Mouse (Mus musculus) hindbrain, embryonic 12.5 days (tissue): ENCODE data around the gene Dmtf1. TPM values are rescaled to one million over a fixed set of nuclear protein-coding genes. Genes with fewer than 3 reads are reported as not detected.

ENCODE experiments used
- ATAC-seq: fragments of 200-750 bp; cut with Nextera tagmentation; 2 replicates; pipeline ENCODE4 v1.8.0; 2017; ENCODE audit warnings: moderate TSS enrichment; ENCODE audit not compliant: low FRiP score
- H3K27ac ChIP-seq: fragments of 300-500 bp; sonication (generic); 2 replicates; pipeline ENCODE4 v1.5.1; 2016; ENCODE audit warnings: mild to moderate bottlenecking
- H3K27me3 ChIP-seq: fragments of 300-500 bp; sonication (generic); 2 replicates; pipeline ENCODE4 v1.6.1; 2016; ENCODE audit warnings: mild to moderate bottlenecking
- H3K36me3 ChIP-seq: fragments of 300-500 bp; sonication (generic); 2 replicates; pipeline ENCODE4 v1.6.1; 2016; ENCODE audit warnings: mild to moderate bottlenecking
- H3K4me1 ChIP-seq: fragments of 300-500 bp; sonication (generic); 2 replicates; pipeline ENCODE4 v1.6.1; 2016
- H3K4me2 ChIP-seq: fragments of 300-500 bp; sonication (generic); replicated peaks from 2 replicates; pipeline ENCODE4 v1.6.1; 2016; ENCODE audit warnings: mild to moderate bottlenecking
- H3K4me3 ChIP-seq: fragments of 300-500 bp; sonication (generic); 2 replicates; pipeline ENCODE4 v1.5.1; 2016; ENCODE audit warnings: mild to moderate bottlenecking
- H3K9ac ChIP-seq: fragments of 300-500 bp; sonication (generic); 2 replicates; pipeline ENCODE4 v1.6.1; 2016; ENCODE audit warnings: mild to moderate bottlenecking, moderate library complexity
- H3K9me3 ChIP-seq: fragments of 300-500 bp; sonication (generic); replicated peaks from 2 replicates; pipeline ENCODE4 v1.6.1; 2016; ENCODE audit warnings: mild to moderate bottlenecking
- WGBS: fragments of 180-500 bp; shearing (Covaris S2); methylation state at CpG from one replicate; pipeline ENCODE4 v1.1.7; 2016; 5-methylcytosine and 5-hydroxymethylcytosine counted together
- polyA plus RNA-seq: library from polyadenylated mRNA; unstranded; fragments of >200 nt; fragmentation: Nextera tagmentation; extraction: Ambion mirVana; gene quantifications from 2 replicates; pipeline ENCODE4 v1.2.1, GENCODE M21; 2016

The Dmtf1 gene
- polyA plus RNA-seq, 1 experiment from 2014 or later = 71.0 TPM

- Histone ChIP-seq H3K36me3 (no peaks in the 10 kb centered on the region), H3K9me3 (no peaks in the 10 kb centered on the region), H3K9ac (no peak overlapping the region), H3K4me3 (no peak overlapping the region), H3K4me1 (peaks cover 11% of the 10 kb centered on the region), H3K27ac (no peak overlapping the region), H3K27me3 (peaks cover 7% of the 10 kb centered on the region; the same call in 1 of the 2 replicates), H3K4me2 (no peak overlapping the region)
- 91% methylated on average over 8 of the region's 8 CpGs for WGBS
- ATAC-seq = no peak
Measured at GRCm38 (mm10) chr5:9103958-9104357, 57.6 kb downstream of the Dmtf1 start.

GRCm38 (mm10) chr5:9102696-9103095 is 58.9 kb downstream of the Dmtf1 start:
- Histone ChIP-seq H3K4me3 (no peak overlapping the region), H3K4me1 (peaks cover 11% of the 10 kb centered on the region), H3K4me2 (no peak overlapping the region), H3K27ac (no peak overlapping the region), H3K9ac (no peak overlapping the region), H3K36me3 (no peaks in the 10 kb centered on the region), H3K9me3 (no peaks in the 10 kb centered on the region), H3K27me3 (peaks cover 7% of the 10 kb centered on the region; the same call in 1 of the 2 replicates)
- no peak for ATAC-seq
- 98% methylated on average over 2 of the region's 2 CpGs for WGBS

- WGBS = under 1% methylated on average over 59 of the region's 83 CpGs
- Histone ChIP-seq H3K27ac (no peak overlapping the region), H3K4me1 (peaks cover 11% of the 10 kb centered on the region)
Measured at GRCm38 (mm10) chr5:9100849-9101801, 60.5 kb downstream of the Dmtf1 start.

GRCm38 (mm10) chr5:9100207-9100848 is 61.2 kb downstream of the Dmtf1 start, which contains the start of gene Tmem243:
Gene Tmem243, plus strand, starts transcription at chr5:9100668.
- Histone ChIP-seq H3K4me3 (peak within 1 kb of the TSS; percentile 85), H3K4me1 (peaks cover 11% of the 10 kb centered on the region), H3K9ac (peak within 1 kb of the TSS; percentile 78), H3K36me3 (no peaks in the 10 kb centered on the region), H3K27ac (no peak within 1 kb of the TSS), H3K9me3 (peaks cover 5% of the 10 kb centered on the region), H3K27me3 (peaks cover 7% of the 10 kb centered on the region; the same call in 1 of the 2 replicates), H3K4me2 (peak within 1 kb of the TSS; percentile 87)
- WGBS = 2% methylated on average over 59 of the region's 59 CpGs
- peak; percentile 99 for ATAC-seq

More at GRCm38 (mm10) chr5:9100849-9101801, 60.5 kb downstream of the Dmtf1 start:
- peak overlapping the region; percentile 78 for H3K9ac ChIP-seq
- H3K9me3 ChIP-seq = peaks cover 4% of the 10 kb centered on the region
- H3K36me3 ChIP-seq = no peaks in the 10 kb centered on the region
- ATAC-seq = peak; percentile 89
- H3K4me3 ChIP-seq = peak overlapping the region; percentile 85
- H3K27me3 ChIP-seq = peaks cover 7% of the 10 kb centered on the region; the same call in 1 of the 2 replicates
- H3K4me2 ChIP-seq = peak overlapping the region; percentile 87

GRCm38 (mm10) chr5:9093490-9093889 is 68.1 kb downstream of the Dmtf1 start:
- WGBS = 87% methylated on average over 4 of the region's 4 CpGs

GRCm38 (mm10) chr5:9092716-9093115 is 68.9 kb downstream of the Dmtf1 start:
- Histone ChIP-seq H3K27ac (no peak overlapping the region), H3K4me1 (no peaks in the 10 kb centered on the region), H3K4me3 (no peak overlapping the region), H3K36me3 (no peaks in the 10 kb centered on the region), H3K9ac (no peak overlapping the region), H3K27me3 (no peaks in the 10 kb centered on the region), H3K4me2 (no peak overlapping the region), H3K9me3 (peaks cover 5% of the 10 kb centered on the region)
- no peak for ATAC-seq
- WGBS = 93% methylated on average over 1 of the region's 1 CpGs

More at GRCm38 (mm10) chr5:9093490-9093889, 68.1 kb downstream of the Dmtf1 start:
- H3K36me3 ChIP-seq = no peaks in the 10 kb centered on the region
- ATAC-seq = no peak
- H3K4me1 ChIP-seq = no peaks in the 10 kb centered on the region
- H3K9me3 ChIP-seq = peaks cover 5% of the 10 kb centered on the region
- H3K27me3 ChIP-seq = no peaks in the 10 kb centered on the region
- no peak overlapping the region for H3K27ac ChIP-seq
- no peak overlapping the region for H3K4me2 ChIP-seq
- H3K4me3 ChIP-seq = no peak overlapping the region
- no peak overlapping the region for H3K9ac ChIP-seq

GRCm38 (mm10) chr5:9090493-9091106 is 71.0 kb downstream of the Dmtf1 start:
- no peak for ATAC-seq
- Histone ChIP-seq H3K9ac (no peak overlapping the region), H3K36me3 (no peaks in the 10 kb centered on the region), H3K9me3 (no peaks in the 10 kb centered on the region), H3K4me2 (no peak overlapping the region), H3K27ac (no peak overlapping the region), H3K4me3 (no peak overlapping the region), H3K27me3 (no peaks in the 10 kb centered on the region), H3K4me1 (no peaks in the 10 kb centered on the region)
- WGBS = 80% methylated on average over 6 of the region's 6 CpGs

GRCm38 (mm10) chr5:9086924-9087719 is 74.5 kb downstream of the Dmtf1 start:
- no peak overlapping the region for H3K4me2 ChIP-seq
- no peak for ATAC-seq
- H3K9me3 ChIP-seq = no peaks in the 10 kb centered on the region

GRCm38 (mm10) chr5:9079773-9080501 is 81.6 kb downstream of the Dmtf1 start:
- no peak overlapping the region for H3K4me2 ChIP-seq
- no peak overlapping the region for H3K4me3 ChIP-seq
- no peaks in the 10 kb centered on the region for H3K9me3 ChIP-seq
- no peak overlapping the region for H3K9ac ChIP-seq
- H3K36me3 ChIP-seq = no peaks in the 10 kb centered on the region
- no peaks in the 10 kb centered on the region for H3K4me1 ChIP-seq
- H3K27ac ChIP-seq = no peak overlapping the region
- ATAC-seq = no peak
- H3K27me3 ChIP-seq = no peaks in the 10 kb centered on the region

More at GRCm38 (mm10) chr5:9086924-9087719, 74.5 kb downstream of the Dmtf1 start:
- WGBS = 84% methylated on average over 3 of the region's 3 CpGs
- no peaks in the 10 kb centered on the region for H3K4me1 ChIP-seq
- H3K9ac ChIP-seq = no peak overlapping the region
- no peaks in the 10 kb centered on the region for H3K27me3 ChIP-seq
- no peak overlapping the region for H3K27ac ChIP-seq
- no peaks in the 10 kb centered on the region for H3K36me3 ChIP-seq
- H3K4me3 ChIP-seq = no peak overlapping the region

- Histone ChIP-seq H3K4me2 (no peak overlapping the region), H3K27ac (no peak overlapping the region), H3K4me1 (no peaks in the 10 kb centered on the region), H3K4me3 (no peak overlapping the region), H3K9ac (no peak overlapping the region), H3K36me3 (no peaks in the 10 kb centered on the region), H3K9me3 (no peaks in the 10 kb centered on the region), H3K27me3 (no peaks in the 10 kb centered on the region)
- ATAC-seq = peak; percentile 63
- 40% methylated on average over 5 of the region's 5 CpGs for WGBS
Measured at GRCm38 (mm10) chr5:9073177-9073854, 88.3 kb downstream of the Dmtf1 start.

- Histone ChIP-seq H3K27ac (no peak overlapping the region), H3K4me1 (no peaks in the 10 kb centered on the region), H3K36me3 (no peaks in the 10 kb centered on the region), H3K9ac (no peak overlapping the region), H3K9me3 (no peaks in the 10 kb centered on the region), H3K4me2 (no peak overlapping the region), H3K4me3 (no peak overlapping the region), H3K27me3 (no peaks in the 10 kb centered on the region)
- no peak for ATAC-seq
- 95% methylated on average over 3 of the region's 3 CpGs for WGBS
Measured at GRCm38 (mm10) chr5:9071360-9071759, 90.2 kb downstream of the Dmtf1 start.
